Mouse (Mus musculus) ovary, adult 18-20 months (tissue): ENCODE results near the gene Sptlc2.

Source experiments
- DNase-seq: peaks from one replicate; pipeline ENCODE4 v3.0.0; 2022; ENCODE audit warnings: low spot score, mixed read lengths

Sptlc2 gene

GRCm38 (mm10) chr12:87397126-87397525 is 9.0 kb upstream of the Sptlc2 start:
- DNase-seq, result no peak

GRCm38 (mm10) chr12:87394316-87394715 is 6.2 kb upstream of the Sptlc2 start:
- no peak for DNase-seq

DNA sequence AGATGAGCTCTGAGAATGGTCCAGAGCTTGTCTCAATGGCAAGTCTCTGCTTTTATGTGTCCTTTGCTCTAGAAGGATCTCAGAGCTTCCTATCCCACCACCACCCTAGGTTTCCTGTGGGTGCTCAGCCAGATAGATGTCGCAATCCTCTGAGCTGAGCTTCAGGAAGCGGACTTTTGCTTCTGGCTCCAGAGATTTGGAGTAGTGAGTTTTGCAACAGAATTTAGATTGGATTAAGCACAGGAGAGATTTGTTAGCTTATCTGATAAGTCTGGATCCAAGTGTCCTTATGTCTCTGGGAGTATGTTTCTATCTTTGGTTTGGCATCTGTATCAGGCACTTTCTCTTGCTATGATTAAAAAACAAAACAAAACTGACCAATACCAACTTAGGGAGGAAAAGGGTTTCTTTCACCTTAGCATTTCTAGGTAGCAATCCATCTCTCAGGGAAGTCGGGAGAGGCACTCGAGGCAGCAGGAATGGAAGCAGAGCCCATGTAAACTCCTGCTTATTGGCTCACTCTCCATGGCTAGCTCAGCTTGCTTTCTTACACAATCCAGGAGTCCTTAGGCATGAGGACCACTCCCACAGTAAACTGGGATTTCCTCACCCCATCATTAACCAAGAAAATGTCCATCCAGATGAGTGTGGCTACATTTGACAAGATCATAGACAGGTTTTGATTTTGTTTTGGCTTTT is 5.4 kb upstream of the Sptlc2 start:
- DNase-seq, result no peak

DNA sequence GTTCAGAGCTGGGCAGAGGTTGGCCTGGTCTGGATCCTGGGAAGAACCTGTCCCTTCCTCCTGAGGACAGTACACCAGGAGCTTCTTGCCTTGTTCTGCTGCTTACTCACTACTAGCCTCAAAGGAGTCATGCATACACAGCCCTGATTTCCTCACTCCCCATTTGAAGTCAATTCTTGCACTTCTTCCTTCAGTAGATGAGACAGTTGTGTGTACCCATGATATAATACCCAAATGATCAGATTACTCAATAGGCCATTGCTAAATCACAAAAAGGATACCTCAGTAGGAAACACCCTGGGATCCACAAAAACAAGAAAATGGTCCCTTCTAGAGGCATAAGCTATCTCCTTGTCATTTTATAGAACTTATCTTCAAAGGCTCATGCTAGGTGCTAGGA is 3.2 kb upstream of the Sptlc2 start:
- no peak for DNase-seq

- DNase-seq, result no peak
Measured at GRCm38 (mm10) chr12:87389231-87389630, 1.1 kb upstream of the Sptlc2 start.

- no peak for DNase-seq
Measured at GRCm38 (mm10) chr12:87387171-87388121, 709 bp downstream of the Sptlc2 start.

GRCm38 (mm10) chr12:87385051-87385450 is 3.1 kb downstream of the Sptlc2 start:
- DNase-seq, result no peak

GRCm38 (mm10) chr12:87381380-87381682 is 6.8 kb downstream of the Sptlc2 start:
- no peak for DNase-seq

GRCm38 (mm10) chr12:87380586-87381379 is 7.4 kb downstream of the Sptlc2 start:
- DNase-seq, result no peak

DNA sequence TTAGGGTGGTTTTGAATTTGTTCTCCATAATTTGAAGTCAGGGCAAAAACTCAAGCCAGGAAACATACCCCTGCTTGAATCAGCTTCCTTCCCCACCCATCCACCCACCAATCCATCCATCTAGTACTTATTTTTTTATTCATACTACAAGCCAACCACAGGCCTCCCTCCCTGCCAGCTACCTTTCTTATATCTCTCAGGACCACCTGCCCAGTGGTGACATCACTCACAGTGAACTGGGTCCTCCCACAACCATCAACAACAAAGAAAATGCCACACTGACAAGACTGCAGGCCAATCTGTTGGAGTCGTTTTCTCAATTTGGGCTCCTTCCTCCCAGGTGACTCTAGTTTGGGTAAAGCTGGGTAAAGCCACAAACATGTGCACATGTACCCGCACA is 8.7 kb downstream of the Sptlc2 start:
- no peak for DNase-seq

DNA sequence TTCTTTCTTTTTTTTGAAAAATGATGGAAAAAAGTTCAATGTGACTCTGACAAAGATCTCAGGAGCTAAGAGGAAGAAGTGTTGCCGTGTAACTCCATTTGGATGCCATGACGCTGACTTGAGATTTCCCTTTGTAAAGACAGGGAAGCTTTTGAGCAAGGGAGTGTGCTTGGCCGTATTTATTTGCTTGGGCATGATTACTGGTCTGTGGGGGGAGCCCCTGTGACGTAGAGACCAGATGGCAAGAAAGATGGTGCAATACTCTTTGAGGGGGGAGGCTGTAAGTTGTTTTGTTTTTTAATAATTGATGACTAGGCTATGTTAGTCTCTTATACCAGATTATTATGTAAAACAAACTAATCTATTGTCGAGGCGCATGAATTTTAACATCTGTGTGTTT is 14.0 kb downstream of the Sptlc2 start:
- DNase-seq, result no peak

GRCm38 (mm10) chr12:87369319-87369718 is 18.8 kb downstream of the Sptlc2 start:
- no peak for DNase-seq

- no peak for DNase-seq
Measured at GRCm38 (mm10) chr12:87368092-87368491, 20.1 kb downstream of the Sptlc2 start.

DNA sequence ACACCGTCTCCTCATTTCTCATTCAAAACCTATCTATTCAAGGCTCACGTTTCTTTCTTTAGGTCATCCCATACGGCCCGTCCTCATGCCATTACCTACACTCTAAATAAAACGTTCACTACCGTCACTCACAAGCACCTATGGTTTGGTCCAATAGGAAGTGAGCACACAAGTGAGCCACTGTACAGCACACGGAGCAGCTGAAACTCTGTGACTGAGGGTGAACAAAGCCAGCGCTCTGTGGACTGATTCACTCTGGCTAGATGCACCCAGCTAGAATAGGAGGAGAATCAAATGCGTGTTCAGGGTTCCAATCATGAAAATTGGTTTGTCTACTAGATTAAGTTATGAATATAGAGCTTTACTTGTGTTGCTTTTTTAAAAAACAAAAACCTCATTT is 22.5 kb downstream of the Sptlc2 start:
- no peak for DNase-seq

DNA sequence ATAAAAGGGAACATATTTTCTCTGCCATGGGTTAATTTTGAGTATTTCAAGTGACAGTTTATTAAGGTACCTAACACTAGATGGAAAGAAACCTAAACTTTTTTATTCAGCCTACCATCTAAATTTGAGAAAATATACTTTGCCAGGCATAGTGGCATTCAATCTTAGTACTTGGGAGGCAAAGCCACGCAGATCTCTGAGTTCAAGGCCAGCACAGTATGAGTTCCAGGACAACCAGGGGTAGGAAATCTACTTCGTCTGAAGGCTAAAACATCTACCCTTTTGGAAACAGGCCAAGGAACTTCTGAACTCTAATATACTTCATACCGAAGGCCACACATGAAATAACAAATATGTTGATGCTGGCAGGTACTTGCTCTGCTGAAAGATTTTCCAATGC is 26.0 kb downstream of the Sptlc2 start:
- no peak for DNase-seq

DNA sequence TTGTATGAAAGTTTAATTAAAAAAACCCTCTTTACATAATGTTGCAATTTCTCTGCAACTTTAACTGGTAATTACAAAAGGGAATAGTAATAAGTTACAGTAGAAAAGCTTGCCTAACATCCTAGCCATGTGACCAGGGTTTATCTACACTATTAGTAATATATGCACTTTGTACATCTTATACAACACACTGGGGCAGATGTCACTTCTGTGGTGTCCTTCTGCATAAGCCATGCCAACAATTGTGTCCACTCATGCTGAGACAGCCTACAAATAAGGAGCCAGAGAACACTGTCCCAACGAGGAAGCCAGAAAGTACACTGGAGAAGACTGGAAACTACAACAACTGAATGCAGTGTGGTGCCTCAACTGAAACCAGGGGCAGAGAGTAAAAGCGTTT is 40.1 kb downstream of the Sptlc2 start:
- DNase-seq, result no peak

DNA sequence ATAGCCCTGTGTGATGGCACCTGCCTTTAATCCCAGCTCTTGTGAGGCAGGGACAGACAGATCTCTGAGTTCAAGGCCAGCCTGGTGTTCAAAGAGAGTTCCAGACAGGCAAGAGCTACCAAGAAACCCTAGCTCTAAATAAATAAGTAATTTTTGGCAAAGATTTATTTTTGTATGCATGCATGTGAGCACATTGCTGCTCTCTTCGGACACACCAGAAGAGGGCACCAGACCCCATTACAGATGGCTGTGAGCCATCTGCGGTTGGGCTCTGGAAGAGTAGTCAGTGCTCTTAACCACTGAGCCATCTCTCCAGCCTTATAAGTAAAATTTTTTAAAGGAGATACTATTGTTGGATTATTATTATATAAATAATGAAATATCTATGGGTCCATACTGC is 40.6 kb downstream of the Sptlc2 start:
- no peak for DNase-seq

DNA sequence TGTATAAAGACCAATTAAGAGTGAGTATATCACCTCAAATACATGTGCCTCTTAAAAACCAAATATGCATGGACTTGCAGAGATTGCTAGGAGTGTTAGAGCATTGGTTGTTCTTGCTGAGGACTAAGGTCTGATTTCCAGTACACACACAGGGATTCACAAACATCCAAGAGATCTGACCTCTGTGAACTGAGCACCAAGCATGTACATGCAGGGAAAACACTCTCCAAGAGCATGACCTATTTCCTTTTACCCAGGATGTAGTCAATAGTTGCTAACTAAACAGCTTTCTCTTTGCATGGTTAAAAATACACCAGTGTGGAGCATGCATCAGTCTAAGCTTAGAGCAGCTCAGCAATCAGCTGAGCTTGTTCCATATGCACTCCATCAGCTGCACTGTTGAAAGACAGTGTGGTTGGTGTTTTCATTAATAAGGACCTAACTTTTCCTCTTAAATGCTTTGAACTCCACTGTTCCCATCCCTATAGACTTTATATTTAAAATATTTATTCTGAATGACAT is 45.0 kb downstream of the Sptlc2 start:
- no peak for DNase-seq

DNA sequence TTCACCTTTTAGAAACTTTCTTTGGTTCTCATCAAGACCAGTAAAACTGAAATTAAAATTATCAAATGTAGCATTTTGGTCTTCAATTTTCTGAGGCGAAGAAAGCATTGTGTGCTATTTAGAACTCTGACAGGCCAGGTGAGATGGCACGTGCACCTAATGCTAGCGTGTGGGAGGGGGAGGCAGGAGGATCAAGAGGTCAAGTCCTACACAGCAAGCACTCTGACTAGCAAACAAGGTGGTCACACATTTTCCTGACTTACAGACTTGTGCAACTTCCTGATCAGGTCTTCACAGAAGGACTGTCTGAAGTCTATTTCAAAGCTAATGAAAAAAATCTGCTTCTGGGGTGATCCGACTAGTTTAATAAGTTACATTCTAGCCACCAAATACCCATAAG is 50.1 kb downstream of the Sptlc2 start:
- no peak for DNase-seq

DNA sequence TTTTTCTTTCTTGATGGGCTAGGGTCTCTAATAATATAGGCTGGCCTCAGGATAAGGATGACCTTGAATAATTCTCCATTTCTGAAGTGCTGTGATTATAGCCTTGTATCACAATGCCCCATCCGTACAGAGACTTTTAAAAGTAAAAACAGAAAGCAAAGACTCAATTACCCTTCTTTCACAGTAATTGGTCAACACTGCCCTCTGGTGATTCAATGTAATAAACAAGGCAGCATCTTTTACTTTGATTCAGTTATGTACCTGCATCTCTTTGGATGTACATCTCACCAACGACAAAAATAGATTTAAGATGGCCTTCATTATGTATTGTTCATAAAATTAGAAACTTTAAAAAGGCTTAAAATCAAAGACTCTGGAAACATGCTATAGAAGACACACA is 53.3 kb downstream of the Sptlc2 start:
- DNase-seq, result no peak

DNA sequence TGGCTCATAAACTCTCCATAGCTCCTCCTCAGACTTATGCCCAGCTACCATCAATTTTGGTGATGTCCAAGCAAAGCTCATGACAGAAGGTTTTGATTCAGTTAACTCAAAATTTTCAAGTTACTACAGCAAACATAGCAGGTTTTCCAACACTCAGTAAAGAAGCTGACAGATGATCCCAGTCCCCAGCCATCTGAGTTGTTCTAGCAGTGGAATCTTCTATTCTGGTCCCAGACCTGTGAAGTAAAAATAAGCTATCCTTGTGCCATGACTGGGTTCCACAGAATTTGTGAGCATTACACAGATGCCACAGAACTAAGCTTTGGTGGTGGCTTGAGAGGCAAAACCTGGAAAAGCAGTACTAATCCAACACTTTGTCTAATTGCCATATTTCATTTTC is 54.4 kb downstream of the Sptlc2 start:
- DNase-seq, result no peak

GRCm38 (mm10) chr12:87332511-87332910 is 55.6 kb downstream of the Sptlc2 start:
- DNase-seq, result no peak

DNA sequence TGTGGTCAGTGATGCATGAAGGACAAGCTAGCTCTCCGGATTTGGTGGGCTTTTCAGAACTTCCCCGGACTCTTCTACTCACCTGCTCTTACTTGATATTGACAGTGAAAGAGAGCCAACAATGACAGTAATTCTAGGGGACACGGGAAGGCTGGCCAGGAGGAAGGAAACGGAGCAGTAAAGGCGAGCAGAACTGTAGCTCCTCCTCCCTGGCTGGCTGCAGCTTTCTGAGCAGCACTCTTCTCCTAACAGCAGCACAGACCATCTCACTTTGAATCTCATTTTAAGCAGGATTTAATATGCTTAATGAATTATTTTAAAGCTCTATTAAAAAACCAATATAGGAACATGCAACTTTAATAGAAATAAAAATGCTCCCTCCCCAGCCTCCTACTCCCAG is 56.2 kb downstream of the Sptlc2 start:
- no peak for DNase-seq
